In genomic region chr6:90787587-90787986, GRCm38 (mm10) we compare ENCODE assay signal across 16 mouse cellular contexts.
DNase-seq lines count a peak whose midpoint lies in the region; ATAC-seq and TF ChIP-seq lines count a peak whose summit lies in the region.
"Had no signal": no experiment of that assay in that cellular context is flagged by ENCODE, and none has a peak within 500 bp of the region (broad histone marks: within the 10 kb centered on the region; RNA-seq: fewer than 3 reads in every experiment).

No protein-coding gene starts in this region.

- 92% methylated on average over 3 of the region's 3 CpGs for WGBS in hindbrain, embryonic 13.5 days
- 91% methylated on average over 3 of the region's 3 CpGs for WGBS in midbrain, embryonic 10.5 days
- 93% methylated on average over 3 of the region's 3 CpGs for WGBS in midbrain, postnatal 0 days

- H3K27ac ChIP-seq in layer of hippocampus, adult 2 months: peak overlapping the region; percentile 88; the same call in 1 of the 2 replicates
- H3K27ac ChIP-seq in hindbrain, embryonic 13.5 days: peak overlapping the region; percentile 85
- H3K27ac ChIP-seq in midbrain, embryonic 10.5 days (replicated peaks): peak overlapping the region; percentile 80; the same call in 1 of the 2 replicates
- peak overlapping the region; percentile 83 for H3K27ac ChIP-seq in midbrain, postnatal 0 days (ENCODE audit: low read depth, low read length)
- H3K27ac ChIP-seq: heart, embryonic 10.5 days had no signal

- H3K4me2 ChIP-seq in hindbrain, embryonic 13.5 days: no peak overlapping the region
- no peak overlapping the region for H3K4me2 ChIP-seq in midbrain, postnatal 0 days (ENCODE audit: low read depth, low read length, poor library complexity, severe bottlenecking)

- DNase-seq in layer of hippocampus, adult 2 months (ENCODE audit: low spot score in 2 of 2): no peak
- no peak for DNase-seq in layer of hippocampus, adult 9-11 months
- no peak for DNase-seq in midbrain, embryonic 10.5 days (ENCODE audit: low spot score)
- no peak for DNase-seq in midbrain, postnatal 0 days (ENCODE audit: low spot score)
- no peak for DNase-seq in gastrocnemius, postnatal 25 days
- no peak for DNase-seq in right cerebral cortex, postnatal 14 days
- no peak for DNase-seq in embryo, embryonic 11 days
- DNase-seq: adrenal gland, adult 2 months; cerebellum, adult 9-10 months; heart, postnatal 14 days; kidney, adult 2 months; retina, postnatal 1 day had no signal

- no peak overlapping the region for H3K9ac ChIP-seq in hindbrain, embryonic 13.5 days
- H3K9ac ChIP-seq in midbrain, postnatal 0 days (replicated peaks; ENCODE audit: low read length, poor library complexity, severe bottlenecking): no peak overlapping the region
- H3K9ac ChIP-seq: forebrain, embryonic 12.5 days had no signal

- H3K27me3 ChIP-seq in hindbrain, embryonic 13.5 days: no peaks in the 10 kb centered on the region
- peaks cover 67% of the 10 kb centered on the region for H3K27me3 ChIP-seq in midbrain, embryonic 10.5 days (ENCODE audit: low read depth, poor library complexity, severe bottlenecking)
- H3K27me3 ChIP-seq in midbrain, postnatal 0 days (ENCODE audit: insufficient read depth, low read length): no peaks in the 10 kb centered on the region
- H3K27me3 ChIP-seq: forebrain, embryonic 12.5 days had no signal

- ATAC-seq in hindbrain, embryonic 13.5 days (ENCODE audit: low FRiP score): no peak
- ATAC-seq in midbrain, postnatal 0 days (ENCODE audit: low FRiP score): no peak
- ATAC-seq: inflammation-experienced regulatory T-cells, adult 6 months had no signal

- no peak for TF ChIP-seq CTCF in layer of hippocampus, adult 2 months (conservative IDR thresholded peaks at IDR 0.05)
- no peak for TF ChIP-seq CTCF in midbrain, postnatal 0 days (IDR thresholded peaks at IDR 0.05)

- H3K4me1 ChIP-seq in hindbrain, embryonic 13.5 days (replicated peaks): peaks cover 45% of the 10 kb centered on the region
- peaks cover 81% of the 10 kb centered on the region for H3K4me1 ChIP-seq in midbrain, embryonic 10.5 days
- H3K4me1 ChIP-seq in midbrain, postnatal 0 days (ENCODE audit: insufficient read depth, low read length): peaks cover 21% of the 10 kb centered on the region

- no peak overlapping the region for H3K4me3 ChIP-seq in layer of hippocampus, adult 2 months
- no peak overlapping the region for H3K4me3 ChIP-seq in hindbrain, embryonic 13.5 days
- H3K4me3 ChIP-seq in midbrain, embryonic 10.5 days: no peak overlapping the region
- H3K4me3 ChIP-seq in midbrain, postnatal 0 days (ENCODE audit: low read depth, low read length): no peak overlapping the region
- H3K4me3 ChIP-seq: forebrain, embryonic 12.5 days; heart, embryonic 10.5 days had no signal

- no peaks in the 10 kb centered on the region for H3K36me3 ChIP-seq in hindbrain, embryonic 13.5 days
- no peaks in the 10 kb centered on the region for H3K36me3 ChIP-seq in midbrain, embryonic 10.5 days
- H3K36me3 ChIP-seq in midbrain, postnatal 0 days (ENCODE audit: insufficient read depth, low read length): no peaks in the 10 kb centered on the region
- H3K36me3 ChIP-seq: forebrain, embryonic 12.5 days; heart, embryonic 10.5 days had no signal

- no peaks in the 10 kb centered on the region for H3K9me3 ChIP-seq in hindbrain, embryonic 13.5 days
- H3K9me3 ChIP-seq in midbrain, embryonic 10.5 days (replicated peaks): no peaks in the 10 kb centered on the region
- H3K9me3 ChIP-seq in midbrain, postnatal 0 days (ENCODE audit: low read length): no peaks in the 10 kb centered on the region
- H3K9me3 ChIP-seq: forebrain, embryonic 12.5 days; heart, embryonic 10.5 days had no signal
